Mouse (Mus musculus): ENCODE data around the gene Btbd1.
"Not testable (repeated sequence)": the region's sequence is repeated elsewhere in the genome, so short reads cannot be mapped to it uniquely, and the experiment has no call there.

Gene Btbd1

GRCm38 (mm10) chr7:81849633-81850032 is 20.4 kb upstream of the Btbd1 start:
- no peak for DNase-seq (ENCODE audit: low spot score)

GRCm38 (mm10) chr7:81849214-81849613 is 20.0 kb upstream of the Btbd1 start:
- no peak for DNase-seq (ENCODE audit: low spot score)

- DNase-seq (ENCODE audit: low spot score) = no peak
Measured at GRCm38 (mm10) chr7:81847777-81848176, 18.5 kb upstream of the Btbd1 start.

GRCm38 (mm10) chr7:81847010-81847409 is 17.8 kb upstream of the Btbd1 start:
- DNase-seq (ENCODE audit: low spot score) = no peak

GRCm38 (mm10) chr7:81846008-81846407 is 16.8 kb upstream of the Btbd1 start:
- DNase-seq (ENCODE audit: low spot score) = no peak

- DNase-seq (ENCODE audit: low spot score) = no peak
Measured at GRCm38 (mm10) chr7:81845313-81845712, 16.1 kb upstream of the Btbd1 start.

GRCm38 (mm10) chr7:81844801-81845200 is 15.6 kb upstream of the Btbd1 start:
- no peak for DNase-seq (ENCODE audit: low spot score)

- no peak for DNase-seq (ENCODE audit: low spot score)
Measured at GRCm38 (mm10) chr7:81843903-81844302, 14.7 kb upstream of the Btbd1 start.

- no peak for DNase-seq (ENCODE audit: low spot score)
Measured at GRCm38 (mm10) chr7:81842998-81843397, 13.8 kb upstream of the Btbd1 start.

GRCm38 (mm10) chr7:81842141-81842540 is 12.9 kb upstream of the Btbd1 start:
- no peak for DNase-seq (ENCODE audit: low spot score)

GRCm38 (mm10) chr7:81841439-81841838 is 12.2 kb upstream of the Btbd1 start:
- no peak for DNase-seq (ENCODE audit: low spot score)

GRCm38 (mm10) chr7:81840661-81841181 is 11.5 kb upstream of the Btbd1 start:
- DNase-seq (ENCODE audit: low spot score) = no peak

GRCm38 (mm10) chr7:81839746-81840145 is 10.5 kb upstream of the Btbd1 start:
- no peak for DNase-seq (ENCODE audit: low spot score)

GRCm38 (mm10) chr7:81837771-81838170 is 8.5 kb upstream of the Btbd1 start:
- DNase-seq (ENCODE audit: low spot score) = not testable (repeated sequence)

- DNase-seq (ENCODE audit: low spot score) = no peak
Measured at GRCm38 (mm10) chr7:81835430-81835829, 6.2 kb upstream of the Btbd1 start.

- no peak for DNase-seq (ENCODE audit: low spot score)
Measured at GRCm38 (mm10) chr7:81834847-81835246, 5.6 kb upstream of the Btbd1 start.

GRCm38 (mm10) chr7:81828681-81829378 is 401 bp downstream of the Btbd1 start:
- peak; percentile 46 for DNase-seq (ENCODE audit: low spot score)

- no peak for DNase-seq (ENCODE audit: low spot score)
Measured at GRCm38 (mm10) chr7:81827806-81828667, 1.2 kb downstream of the Btbd1 start.

GRCm38 (mm10) chr7:81825381-81825780 is 3.9 kb downstream of the Btbd1 start:
- no peak for DNase-seq (ENCODE audit: low spot score)

GRCm38 (mm10) chr7:81824906-81825305 is 4.3 kb downstream of the Btbd1 start:
- no peak for DNase-seq (ENCODE audit: low spot score)

GRCm38 (mm10) chr7:81806067-81806466 is 23.2 kb downstream of the Btbd1 start:
- no peak for DNase-seq (ENCODE audit: low spot score)

- peak; percentile 71 for DNase-seq (ENCODE audit: low spot score)
Measured at GRCm38 (mm10) chr7:81789095-81789757, 40.0 kb downstream of the Btbd1 start, which contains the start of gene 3110040N11Rik. 3110040N11Rik (minus strand) TSS chr7:81789478.
